Mouse (Mus musculus): Measurements from ENCODE around the gene Pilrb2.
"Not testable (repeated sequence)": the region's sequence is repeated elsewhere in the genome, so short reads cannot be mapped to it uniquely, and the experiment has no call there.

Gene Pilrb2

GRCm38 (mm10) chr5:137871644-137872380, at the start of gene Pilrb2:
Gene Pilrb2, minus strand, starts transcription at chr5:137871815.
- DNase-seq (ENCODE audit: low spot score), result not testable (repeated sequence)

DNA sequence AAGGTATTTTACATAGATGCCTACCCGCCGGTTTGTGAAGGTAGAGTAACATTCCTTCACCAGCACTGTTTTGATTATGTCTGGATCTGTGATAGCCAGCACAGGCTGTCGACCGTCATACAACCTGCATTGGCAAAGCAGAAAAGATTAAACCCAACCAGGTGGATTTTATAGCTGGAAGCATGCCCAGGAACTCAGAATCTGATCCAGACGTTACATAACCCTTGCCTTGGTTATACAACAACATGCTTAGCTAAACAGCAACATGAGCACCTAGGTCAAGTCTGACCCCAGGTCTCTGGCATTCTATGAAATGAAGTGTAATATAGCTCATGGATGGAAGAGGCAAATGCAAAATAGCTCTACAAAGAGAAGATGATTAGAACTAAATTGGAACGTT, 43.9 kb upstream of the Pilrb2 start:
- no peak for DNase-seq (ENCODE audit: low spot score)

DNA sequence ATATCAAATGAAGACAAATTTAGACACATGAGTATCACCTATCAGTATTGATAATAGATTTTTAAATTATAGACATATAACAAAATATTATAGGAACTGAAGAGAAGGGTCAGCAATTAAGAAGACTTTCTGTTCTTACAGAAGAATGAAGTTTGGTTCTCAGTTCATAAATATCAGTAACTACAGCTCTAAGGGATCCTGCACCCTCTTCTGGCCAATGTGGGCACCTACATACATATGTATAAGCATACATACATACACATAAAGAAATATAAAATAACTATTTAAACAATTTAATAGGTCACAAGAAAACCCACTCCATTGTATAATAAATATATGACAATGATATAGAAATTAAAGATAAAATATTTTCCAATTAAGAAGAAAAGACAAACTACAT, 42.9 kb upstream of the Pilrb2 start:
- DNase-seq (ENCODE audit: low spot score), result no peak

- no peak for DNase-seq (ENCODE audit: low spot score)
Observed at GRCm38 (mm10) chr5:137909564-137910262, 38.1 kb upstream of the Pilrb2 start.

DNA sequence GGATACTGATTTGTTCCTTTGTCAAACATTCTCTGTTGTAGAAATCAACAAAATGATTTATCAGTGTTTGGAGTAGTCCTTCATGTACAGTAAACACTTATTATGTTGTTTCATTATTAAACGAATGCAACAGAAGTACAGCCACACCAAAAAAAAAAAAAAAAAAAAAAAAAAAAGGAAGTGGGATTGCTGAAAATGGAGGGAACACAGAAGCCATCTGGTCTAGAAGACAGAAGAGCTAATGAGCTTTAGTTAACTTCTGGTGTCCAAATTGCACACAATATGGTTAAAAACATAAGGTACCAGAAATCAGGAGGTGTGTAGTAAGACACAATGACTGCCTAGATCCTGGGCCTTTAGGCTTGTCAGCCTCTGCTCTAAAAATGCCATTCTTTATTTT, 26.2 kb upstream of the Pilrb2 start:
- DNase-seq (ENCODE audit: low spot score), result no peak

DNA sequence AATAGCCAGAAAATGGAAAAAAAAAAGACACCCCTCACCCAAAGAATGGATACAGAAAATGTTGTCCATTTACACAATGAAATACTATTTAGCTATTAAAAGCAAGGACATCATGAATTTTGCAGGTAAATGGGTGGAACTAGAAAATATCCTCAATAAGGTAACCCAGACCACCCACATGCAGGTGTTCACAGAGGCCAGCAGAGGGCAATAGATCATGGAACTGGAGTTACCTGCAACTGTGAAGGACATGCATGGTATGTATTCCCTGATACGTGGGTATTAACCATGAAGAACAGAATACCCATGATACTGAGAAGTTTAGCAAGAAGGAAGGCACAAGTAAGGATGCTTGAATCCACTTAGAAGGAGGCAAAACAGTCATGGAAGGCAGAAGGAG, 21.3 kb upstream of the Pilrb2 start:
- peak; percentile 12 for DNase-seq (ENCODE audit: low spot score)

DNA sequence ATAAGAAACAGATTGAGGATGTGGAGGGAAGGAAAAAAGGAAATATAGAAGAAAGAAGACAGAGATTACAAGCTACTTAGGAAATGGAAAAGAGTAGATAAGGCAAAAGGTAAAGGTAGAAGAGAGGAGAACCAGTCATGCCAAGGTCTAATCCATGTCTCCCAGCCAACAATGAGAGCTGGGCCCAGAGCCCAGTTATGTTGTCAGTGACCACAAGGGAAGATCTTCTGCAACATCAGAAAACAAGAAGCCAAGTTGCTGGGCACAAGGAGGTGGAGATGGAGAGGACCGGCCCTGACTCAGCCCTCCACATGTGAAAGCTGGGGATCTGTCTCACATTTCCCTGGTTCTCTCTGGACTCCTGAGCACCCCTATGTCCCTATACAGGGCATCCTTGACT, 16.1 kb upstream of the Pilrb2 start:
- DNase-seq (ENCODE audit: low spot score), result no peak

- peak; percentile 75 for DNase-seq (ENCODE audit: low spot score)
Observed at GRCm38 (mm10) chr5:137885894-137886293, 14.3 kb upstream of the Pilrb2 start.

DNA sequence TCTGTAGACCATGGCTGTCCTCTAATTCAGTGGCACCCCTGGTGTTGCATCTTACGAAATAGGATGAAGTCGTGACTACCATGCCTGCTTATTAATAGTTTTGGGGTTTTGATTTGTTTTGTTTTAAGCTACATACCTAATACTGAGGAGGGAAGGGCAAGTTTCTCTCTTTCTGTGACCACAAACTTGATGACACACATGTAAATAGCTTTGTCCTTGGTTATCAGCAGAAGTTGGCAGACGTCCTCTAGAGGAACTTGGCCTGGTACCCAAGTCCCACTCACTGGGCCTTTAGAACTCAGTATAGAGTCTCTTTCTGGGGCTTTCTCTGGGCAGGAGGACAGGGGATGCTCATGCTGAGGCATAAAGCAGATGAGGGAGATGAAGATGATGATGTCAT, 11.7 kb upstream of the Pilrb2 start:
- DNase-seq (ENCODE audit: low spot score), result no peak

GRCm38 (mm10) chr5:137882922-137883321, 11.3 kb upstream of the Pilrb2 start:
- no peak for DNase-seq (ENCODE audit: low spot score)

GRCm38 (mm10) chr5:137877860-137878259, 6.2 kb upstream of the Pilrb2 start:
- DNase-seq (ENCODE audit: low spot score), result peak; percentile 5

GRCm38 (mm10) chr5:137875054-137875453, 3.4 kb upstream of the Pilrb2 start:
- no peak for DNase-seq (ENCODE audit: low spot score)

GRCm38 (mm10) chr5:137872381-137872702, 727 bp upstream of the Pilrb2 start:
- not testable (repeated sequence) for DNase-seq (ENCODE audit: low spot score)

GRCm38 (mm10) chr5:137868600-137868999, 3.0 kb downstream of the Pilrb2 start:
- DNase-seq (ENCODE audit: low spot score), result not testable (repeated sequence)

DNA sequence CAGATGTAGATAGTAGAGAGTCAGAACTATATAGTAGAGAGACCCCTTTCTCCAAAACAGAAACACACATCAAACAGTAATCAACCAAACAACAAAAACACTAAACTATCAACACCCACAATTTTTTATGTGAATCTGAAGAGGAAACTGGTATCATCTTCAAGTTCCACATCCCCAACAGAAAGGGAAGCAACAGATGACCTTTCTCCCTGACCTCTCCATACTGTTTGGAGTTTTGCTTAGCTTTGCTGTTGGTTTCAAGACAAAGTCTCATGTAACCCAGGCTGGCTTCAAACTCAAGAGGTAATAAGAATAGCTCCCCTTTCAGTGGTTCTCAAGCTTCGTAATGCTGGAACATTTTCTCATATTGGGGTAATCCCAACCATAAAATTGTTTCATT, 7.6 kb downstream of the Pilrb2 start:
- DNase-seq (ENCODE audit: low spot score), result not testable (repeated sequence)

GRCm38 (mm10) chr5:137857960-137858710, 13.5 kb downstream of the Pilrb2 start, which contains the start of gene Pilrb1:
Gene Pilrb1, minus strand, starts transcription at chr5:137858106.
- not testable (repeated sequence) for DNase-seq (ENCODE audit: low spot score)

DNA sequence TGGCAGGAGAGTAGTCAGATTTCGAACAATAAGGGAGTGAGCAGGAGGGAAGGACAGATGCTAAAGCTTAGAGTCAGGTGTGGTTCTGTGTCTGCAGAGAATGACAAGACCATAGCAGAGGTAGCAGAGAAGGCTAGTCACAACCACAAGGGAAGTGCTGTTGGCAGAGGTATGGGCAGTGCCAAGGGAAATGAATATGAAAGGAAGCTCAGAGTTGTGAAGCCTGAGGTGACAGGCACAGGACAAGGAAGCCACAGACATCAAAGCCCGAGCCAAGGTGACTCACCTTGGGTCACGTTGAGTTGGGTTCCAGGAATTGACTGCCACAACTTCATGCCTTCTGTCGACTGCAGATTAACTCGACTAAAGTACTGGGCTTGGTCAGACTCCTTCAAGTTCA, 14.7 kb downstream of the Pilrb2 start:
- DNase-seq (ENCODE audit: low spot score), result not testable (repeated sequence)

GRCm38 (mm10) chr5:137854907-137855306, 16.7 kb downstream of the Pilrb2 start:
- not testable (repeated sequence) for DNase-seq (ENCODE audit: low spot score)

- DNase-seq (ENCODE audit: low spot score), result not testable (repeated sequence)
Observed at GRCm38 (mm10) chr5:137850313-137850712, 21.3 kb downstream of the Pilrb2 start.

DNA sequence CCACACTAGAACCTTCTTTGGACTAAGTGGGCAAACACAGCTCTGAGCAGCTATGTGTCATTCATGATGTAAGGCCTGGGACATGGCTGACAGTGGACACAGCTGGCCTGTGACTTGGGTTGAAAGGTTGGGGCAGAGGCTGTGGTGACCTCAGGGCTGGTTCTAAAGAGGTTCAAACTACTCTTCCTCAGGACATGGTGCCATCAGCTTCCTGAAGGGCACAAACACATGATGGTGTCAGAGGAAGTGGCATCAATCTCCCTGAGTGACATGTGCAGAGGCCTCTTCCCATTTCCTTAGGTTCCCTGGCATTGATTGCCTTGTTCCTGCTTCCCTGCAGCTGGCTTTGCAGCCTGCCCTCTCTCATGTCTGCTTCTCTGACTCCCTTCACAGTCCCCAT, 34.5 kb downstream of the Pilrb2 start:
- DNase-seq (ENCODE audit: low spot score), result not testable (repeated sequence)

GRCm38 (mm10) chr5:137836611-137837010, 35.0 kb downstream of the Pilrb2 start:
- DNase-seq (ENCODE audit: low spot score), result no peak

DNA sequence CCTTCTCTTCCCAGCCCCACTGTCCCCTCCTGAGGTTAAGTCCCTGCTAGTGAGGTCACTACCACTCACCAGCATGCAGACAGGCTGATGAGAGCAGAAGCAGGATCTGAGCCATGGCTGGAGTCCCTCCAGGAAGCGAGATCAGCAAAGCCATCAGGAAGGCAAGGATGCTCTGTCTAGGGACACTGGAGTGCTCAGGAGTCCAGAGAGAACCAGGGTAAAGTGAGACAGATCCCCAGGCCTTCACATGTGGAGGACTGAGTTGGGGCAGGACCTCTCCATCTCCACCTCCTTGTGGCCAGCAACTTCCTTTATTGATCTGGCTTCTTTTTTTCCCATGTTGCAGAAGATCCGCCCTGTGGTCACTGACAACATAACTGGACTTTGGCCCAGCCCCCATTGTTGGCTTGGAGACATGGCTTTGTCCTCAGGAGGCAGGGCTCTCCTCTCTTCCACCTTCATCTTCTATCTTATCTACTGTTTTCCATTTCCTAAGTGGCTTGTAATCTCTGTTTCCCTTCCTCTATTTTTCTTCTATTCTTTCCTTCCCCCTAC, 35.6 kb downstream of the Pilrb2 start, which contains the start of gene Pilra:
Gene Pilra (minus strand): TSS at position 316 of the 555 bp plus-strand sequence.
- not testable (repeated sequence) for DNase-seq (ENCODE audit: low spot score)
